Mouse (Mus musculus): Measurements from ENCODE around the gene Gzmk.
"Not testable (repeated sequence)": the region's sequence is repeated elsewhere in the genome, so short reads cannot be mapped to it uniquely, and the experiment has no call there.

Gzmk gene

DNA sequence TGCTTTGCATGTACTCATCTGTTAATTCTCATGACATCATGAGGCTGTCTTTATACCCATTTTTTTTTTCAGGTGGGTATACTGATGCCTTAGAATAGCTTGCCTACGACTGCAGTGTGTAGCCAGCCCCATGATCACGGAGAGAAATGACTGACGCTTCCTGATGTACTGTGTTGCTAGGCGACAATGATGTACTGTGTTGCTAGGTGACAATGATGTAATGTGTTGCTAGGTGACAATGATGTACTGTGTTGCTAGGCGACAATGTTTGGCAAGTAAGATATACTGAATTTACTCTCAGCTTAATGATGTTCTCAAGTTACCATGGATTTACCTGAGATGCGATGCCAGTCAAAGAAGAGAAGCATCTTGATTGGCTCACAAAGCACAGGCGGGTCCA is at the start of gene Gzmk:
Gzmk (minus strand) TSS at position 98 of the 400 bp plus-strand sequence.
- peak; percentile 67 to 88 for DNase-seq (ENCODE audit: low spot score in 2 of 2)

DNA sequence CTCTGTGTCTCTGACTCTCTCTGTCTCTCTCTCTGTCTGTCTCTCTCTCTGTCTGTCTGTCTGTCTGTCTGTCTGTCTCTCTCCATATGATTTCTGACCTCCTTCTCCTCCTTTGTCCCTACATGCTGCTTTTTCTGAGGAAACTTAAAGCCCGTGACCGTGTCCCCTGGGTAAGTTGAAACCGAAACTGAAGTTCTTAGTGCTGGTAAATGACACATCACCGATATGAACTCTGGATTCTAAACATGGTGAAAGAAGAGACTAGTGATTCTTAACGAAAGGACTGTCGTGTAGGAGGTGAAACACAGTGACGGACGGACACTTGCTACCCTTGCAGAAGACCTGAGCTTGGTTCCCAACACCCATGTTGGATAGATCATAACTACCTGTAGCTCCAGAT is 45.5 kb upstream of the Gzmk start:
- no peak for DNase-seq (ENCODE audit: low spot score in 2 of 2)

DNA sequence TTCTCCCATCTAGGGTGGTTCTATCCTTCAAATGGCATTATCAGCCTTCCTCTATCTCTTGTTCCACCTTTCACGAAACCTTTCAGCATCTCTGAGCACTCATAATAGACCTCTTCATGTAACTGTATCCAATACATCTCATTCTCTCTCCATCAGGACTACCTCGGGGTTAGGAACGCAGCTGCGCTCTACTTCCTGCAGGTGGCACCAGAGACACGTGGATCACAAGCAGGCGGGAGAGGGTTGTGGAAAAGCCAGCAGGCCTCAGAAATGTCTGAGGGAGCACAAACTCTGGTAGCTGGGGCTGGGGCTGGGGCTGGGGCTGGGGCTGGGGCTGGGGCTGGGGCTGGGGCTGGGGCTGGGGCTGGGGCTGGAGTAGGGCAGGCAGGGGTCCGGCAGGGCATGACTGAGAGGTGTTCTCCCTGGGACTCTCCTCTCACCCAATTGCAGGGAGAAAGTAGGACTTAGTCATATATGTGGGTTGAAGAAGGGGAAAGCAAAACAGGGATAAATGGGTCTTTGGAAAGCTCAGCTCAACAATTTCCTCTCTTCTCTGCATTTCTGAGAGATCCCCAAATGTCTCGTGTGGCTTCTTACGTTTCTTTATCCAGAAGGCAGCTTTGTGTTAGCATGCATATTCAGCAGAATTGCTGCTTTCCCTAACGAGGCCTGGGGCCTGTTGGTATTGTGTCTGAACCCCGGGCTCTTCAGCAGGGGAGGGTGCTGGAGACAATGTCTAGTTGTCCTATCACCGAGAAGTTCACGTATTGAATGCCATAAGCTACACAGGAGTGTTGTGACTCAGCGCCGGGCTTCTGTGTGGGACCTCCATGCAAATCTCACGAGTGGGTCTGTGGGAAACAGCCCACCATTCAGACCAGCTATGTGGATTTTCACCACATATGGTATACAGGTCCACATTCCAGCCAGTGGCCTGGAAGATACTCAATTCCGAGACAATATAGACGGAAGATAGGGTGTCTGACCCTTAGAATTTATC is 44.4 kb upstream of the Gzmk start:
- peak; percentile 88 to 90 for DNase-seq (ENCODE audit: low spot score in 2 of 2)

DNA sequence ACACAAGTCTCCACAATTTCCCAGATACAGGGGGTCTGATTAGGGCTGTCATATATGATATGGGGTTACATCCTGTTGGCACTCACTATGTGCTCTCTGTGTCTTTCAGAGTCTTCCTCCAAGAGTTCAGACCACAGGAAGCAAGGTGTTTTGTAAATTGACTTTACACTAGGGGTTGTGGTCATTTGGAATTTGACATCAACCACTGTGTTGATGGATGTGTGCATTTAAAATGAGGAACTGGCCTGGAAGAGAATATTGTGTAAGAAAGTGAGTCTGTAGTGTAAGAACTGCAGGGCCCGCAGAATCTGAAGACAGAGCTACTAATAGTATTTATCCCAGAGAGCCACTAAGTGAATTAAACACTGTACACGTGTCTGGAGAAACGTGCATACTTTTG is 41.5 kb upstream of the Gzmk start:
- DNase-seq (ENCODE audit: low spot score in 2 of 2): no peak

DNA sequence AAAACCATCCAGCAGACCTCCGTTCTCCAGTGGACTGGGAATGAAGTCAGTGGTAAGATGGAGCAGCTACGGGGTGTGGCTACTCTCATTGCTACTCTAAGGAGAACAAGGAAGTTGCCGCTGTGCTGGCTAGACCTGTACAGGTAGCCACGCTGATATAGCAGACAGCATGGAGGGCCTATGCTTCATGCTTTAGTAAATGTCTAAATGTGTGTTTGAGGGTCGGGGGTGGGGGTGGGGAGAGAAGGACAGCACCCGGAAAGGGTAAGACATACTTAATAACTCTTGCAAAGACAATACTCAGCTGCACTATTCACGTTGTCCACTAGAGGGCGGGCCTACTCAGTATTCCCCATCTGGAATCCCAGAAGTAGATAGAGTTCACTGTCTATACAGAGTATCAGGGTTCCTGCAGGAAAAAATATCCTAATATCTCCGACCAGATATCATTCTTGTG is 40.8 kb upstream of the Gzmk start:
- DNase-seq (ENCODE audit: low spot score in 2 of 2): peak; percentile 69 to 84

DNA sequence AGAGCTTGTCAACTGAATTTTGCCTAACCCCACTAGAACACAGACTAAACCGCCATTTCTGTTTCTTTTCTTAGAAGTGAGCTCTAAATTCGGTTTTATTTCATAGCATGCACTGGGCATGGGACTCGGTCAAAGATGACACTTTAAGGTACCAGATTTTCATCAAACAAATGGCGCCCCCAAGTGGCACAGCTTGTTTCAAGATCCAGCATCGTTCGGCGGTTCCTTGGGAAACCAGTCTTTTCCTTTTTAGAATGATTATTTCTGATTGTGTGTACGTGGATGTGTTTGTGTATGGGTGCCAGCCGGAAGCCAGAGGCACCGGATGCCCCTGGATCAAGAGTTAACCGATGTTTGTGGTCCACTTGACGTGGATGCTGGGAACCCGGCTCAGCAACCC is 39.5 kb upstream of the Gzmk start:
- DNase-seq (ENCODE audit: low spot score in 2 of 2): peak; percentile 50 to 75

DNA sequence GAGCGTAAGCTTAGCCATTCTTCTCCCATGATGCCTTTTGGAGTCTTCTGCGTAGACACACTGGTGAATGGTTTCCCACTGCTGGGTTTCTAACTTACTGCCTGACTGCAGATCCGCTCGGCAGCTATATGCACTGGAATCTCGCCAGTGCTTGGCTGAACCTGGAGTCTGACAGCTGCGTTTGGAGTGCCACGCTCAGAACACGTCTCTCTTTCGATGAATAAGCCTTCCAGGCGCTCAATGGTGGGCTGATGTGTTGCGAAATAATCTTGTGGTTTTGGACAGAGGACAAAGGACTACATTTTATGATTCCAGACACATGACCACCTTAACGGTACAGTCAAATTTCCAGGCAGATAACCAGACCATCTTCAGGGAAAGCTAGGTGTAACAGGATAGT is 37.1 kb upstream of the Gzmk start:
- DNase-seq (ENCODE audit: low spot score in 2 of 2): peak; percentile 75 to 78

DNA sequence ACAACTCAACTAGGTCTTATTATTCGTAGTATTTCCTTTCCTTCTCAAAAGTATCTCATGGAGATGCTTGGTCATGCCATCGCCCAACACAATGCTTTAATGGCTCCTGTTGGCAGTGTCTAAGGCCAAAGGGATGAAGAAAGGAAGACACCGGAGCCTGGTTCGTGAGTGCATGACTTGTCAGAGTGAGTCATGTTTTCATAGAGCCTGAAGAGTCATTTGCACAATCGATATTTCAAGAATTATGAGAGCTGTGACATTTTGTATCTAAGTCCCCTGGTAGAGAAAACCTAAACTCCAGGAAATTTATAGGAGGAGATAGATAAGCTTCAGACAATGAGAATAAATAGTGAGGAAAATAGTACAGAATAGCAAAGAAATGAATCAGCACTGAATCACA is 33.5 kb upstream of the Gzmk start:
- no peak for DNase-seq (ENCODE audit: low spot score in 2 of 2)

DNA sequence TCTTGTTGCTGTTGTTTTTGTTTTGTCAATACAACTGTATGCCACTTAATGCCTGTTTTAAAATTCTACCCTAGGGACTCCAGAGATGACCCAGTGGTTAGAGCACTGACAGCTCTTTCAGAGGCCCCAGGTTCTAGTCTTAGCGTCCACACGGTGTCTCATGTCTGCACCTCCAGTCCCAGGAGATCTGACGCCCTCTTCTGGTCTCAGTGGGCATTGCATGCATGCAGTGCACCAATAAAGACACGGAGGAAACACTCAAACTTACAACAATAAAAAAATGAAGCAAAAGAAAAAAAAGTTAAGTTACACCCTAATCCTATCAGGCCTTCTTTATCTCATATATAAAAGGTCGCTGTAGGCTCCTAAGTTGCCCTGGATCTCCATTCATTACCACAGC is 31.5 kb upstream of the Gzmk start:
- no peak for DNase-seq (ENCODE audit: low spot score in 2 of 2)

DNA sequence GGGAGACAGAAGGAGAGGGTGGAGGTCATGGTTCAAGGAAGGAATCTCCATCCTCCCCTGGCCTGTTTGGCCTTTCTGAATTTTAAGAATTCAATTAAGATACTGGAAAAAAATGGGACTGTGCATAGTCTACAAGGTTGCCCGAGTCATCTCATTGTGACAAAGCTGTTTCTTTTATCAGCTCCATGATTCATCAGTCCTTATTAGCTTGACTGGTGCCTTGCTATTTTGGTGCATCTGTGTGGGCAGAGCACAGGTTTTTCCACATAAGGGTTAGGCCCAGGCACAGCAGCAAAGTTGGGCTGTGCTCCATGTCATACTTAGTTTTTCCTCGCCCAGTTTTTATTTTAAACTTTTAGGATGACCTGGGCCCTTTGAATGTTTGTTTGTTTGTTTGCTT is 31.1 kb upstream of the Gzmk start:
- no peak for DNase-seq (ENCODE audit: low spot score in 2 of 2)

DNA sequence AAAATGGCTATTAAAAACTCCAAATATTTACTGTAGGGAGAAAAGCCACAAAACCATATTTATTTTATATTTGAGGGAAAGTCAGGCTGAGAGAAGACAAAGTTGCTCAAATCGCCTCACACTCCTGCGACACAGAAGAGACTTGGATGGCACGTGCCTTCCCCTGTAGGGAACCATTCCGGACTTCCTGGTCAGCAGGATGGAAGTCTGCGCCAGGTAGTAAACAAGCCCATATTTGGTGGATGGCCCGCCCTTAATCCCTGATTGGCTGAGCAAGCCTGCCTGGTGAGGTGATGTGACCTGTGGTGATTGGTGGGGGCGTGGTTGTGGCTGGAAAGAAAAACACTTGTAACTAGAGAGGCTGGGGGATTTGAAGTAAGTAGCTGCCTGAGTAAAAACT is 26.9 kb upstream of the Gzmk start:
- not testable (repeated sequence) for DNase-seq (ENCODE audit: low spot score in 2 of 2)

DNA sequence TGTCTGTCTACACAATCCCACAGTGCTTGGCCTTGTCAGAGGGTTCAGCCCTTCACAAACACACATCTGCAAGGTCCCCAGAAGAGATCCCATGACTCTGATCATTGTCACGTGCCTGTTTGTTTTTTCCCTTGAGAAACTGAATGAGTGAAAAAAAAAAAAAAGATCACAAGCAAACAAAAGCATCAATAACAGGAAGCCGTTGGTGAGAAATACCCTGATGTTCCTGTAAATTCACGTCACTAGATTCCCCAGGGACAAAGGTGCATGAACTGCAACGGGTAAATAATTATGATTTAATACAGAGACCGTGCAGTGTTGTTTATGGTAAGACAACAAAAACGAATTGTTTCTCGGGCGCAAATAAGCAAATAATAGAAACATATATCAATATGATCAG is 19.3 kb upstream of the Gzmk start:
- no peak for DNase-seq (ENCODE audit: low spot score in 2 of 2)

DNA sequence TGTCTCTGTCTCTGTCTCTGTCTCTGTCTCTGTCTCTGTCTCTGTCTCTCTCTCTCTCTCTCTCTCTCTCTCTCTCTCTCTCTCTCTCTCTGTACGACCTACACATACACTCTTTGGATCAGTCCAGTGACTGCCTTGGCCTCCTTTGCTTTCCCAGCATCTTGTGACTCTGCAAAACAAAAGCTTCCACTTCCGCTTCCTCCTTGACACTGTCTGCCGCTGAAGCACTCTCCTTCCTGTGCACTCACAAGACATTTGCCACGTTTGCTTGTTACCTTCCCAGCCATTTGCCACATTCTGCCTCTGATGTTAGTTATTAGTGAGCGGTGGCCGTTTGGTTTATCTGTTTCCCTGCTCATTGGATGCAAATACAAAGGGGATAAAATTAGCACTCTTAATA is 16.4 kb upstream of the Gzmk start:
- no peak for DNase-seq (ENCODE audit: low spot score in 2 of 2)

DNA sequence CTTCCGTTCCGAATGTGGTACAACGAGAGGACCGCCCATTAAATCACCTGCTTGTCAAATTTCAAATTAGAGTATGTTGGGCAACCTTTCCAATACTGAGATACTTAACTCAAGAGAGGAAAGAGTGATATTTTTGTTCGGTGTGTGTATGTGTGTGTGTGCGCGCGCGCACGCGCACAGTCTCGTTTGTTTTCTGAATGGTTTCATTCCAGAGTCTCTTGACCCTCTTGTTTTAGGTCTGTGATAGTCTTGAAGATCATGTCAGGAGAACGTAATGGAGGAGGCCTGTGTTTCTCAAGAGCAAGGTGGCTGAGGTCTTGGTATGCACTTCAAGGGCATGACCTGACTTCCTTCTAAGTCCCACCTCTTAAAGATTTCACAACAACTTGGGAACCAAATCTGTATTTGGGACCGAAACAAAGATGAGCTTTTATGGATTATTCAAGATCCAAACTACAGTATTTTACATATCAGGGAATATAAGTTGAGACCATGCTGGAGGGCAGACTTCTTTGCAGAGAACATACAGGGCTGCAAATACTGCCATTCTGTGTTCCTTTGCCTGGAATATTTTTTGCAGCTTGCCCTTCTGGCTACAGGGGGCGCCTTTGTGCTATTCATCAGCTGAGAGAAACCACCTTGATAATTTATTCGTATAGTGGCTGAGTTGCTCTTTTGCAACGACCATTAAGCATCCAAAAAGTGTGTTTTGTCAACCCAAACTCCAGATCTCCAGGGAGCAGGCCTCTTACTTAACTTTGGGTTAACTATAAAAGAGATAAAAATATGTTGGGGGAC is 2.2 kb upstream of the Gzmk start:
- peak in 1 of 2 experiments; percentile 29 for DNase-seq (ENCODE audit: low spot score in 2 of 2)

DNA sequence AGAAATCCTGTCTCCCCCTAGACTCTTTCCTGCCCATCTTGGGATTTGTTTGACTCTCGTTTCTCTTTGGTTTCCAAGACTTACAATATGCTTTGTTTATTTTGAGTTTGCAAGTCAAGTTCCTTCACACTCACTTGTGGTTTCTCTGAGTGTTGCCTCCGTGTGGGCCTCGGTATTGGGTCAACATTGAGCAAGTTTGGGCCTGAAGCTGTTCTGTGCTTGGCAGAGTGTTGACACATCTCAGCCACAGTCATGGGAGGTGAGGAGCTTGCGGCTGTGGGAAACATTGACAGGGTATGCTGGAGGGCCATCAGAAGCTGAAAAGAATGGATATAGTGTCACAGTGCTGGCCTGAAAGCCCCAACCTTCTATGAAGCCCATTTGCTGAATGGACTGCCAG is 1.4 kb upstream of the Gzmk start:
- DNase-seq (ENCODE audit: low spot score in 2 of 2): no peak

DNA sequence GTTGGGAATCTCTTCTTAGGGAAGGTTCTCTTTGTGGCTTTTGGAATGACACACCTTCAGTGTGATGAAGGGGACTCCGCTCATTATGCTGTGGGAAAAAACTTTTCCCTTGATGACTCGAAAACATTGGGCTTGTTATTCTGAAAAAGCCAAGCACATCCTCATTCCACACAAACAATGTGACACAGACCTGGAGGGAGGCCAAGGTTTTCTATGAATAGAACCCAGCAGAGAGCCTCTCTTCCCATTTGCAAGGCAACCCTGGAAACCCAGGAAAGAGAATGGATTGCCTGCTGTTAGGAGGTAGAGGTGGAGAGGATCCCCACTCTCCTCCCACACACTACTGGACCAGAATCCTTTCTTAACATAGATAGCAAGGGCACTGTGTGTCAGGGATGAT is 1.6 kb downstream of the Gzmk start:
- DNase-seq (ENCODE audit: low spot score in 2 of 2): peak; percentile 66

DNA sequence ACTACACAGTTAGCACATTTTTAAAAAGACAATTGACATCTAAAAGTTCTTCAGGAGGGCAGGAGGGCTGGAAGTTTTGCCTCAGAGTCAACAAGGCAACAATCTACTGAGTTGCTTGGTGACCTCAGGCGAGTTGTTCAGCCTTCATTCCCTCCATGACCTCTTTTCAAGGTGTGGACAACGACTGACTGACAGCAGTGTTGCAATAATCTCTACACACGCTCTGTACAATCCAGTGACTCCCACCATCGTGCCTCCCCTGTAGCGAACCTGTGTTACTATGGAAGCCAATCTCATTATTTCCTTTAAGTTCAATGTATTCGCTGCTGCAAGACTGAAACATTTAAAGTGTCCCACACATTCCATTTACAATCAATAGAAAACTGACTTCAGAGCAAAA is 3.9 kb downstream of the Gzmk start:
- DNase-seq (ENCODE audit: low spot score in 2 of 2): no peak

DNA sequence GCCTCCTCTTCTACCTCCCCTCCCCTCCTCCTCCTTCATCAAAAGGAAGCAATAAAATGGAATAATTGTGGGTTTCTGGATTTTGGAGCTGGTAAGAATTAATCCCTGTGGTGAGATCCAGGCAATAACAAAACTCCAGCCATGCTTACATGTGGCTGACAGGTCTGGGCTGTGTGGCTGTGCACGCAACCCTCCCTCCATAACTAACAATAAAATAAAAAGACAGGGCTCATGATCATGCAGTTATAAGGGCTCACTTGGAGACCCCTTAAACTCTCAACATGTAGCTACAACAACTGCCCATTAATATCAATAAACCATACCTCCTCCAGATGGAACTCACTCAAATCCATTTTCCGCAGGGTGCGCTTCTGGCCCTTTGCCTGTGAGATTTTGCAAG is 11.8 kb downstream of the Gzmk start:
- DNase-seq (ENCODE audit: low spot score in 2 of 2): no peak

DNA sequence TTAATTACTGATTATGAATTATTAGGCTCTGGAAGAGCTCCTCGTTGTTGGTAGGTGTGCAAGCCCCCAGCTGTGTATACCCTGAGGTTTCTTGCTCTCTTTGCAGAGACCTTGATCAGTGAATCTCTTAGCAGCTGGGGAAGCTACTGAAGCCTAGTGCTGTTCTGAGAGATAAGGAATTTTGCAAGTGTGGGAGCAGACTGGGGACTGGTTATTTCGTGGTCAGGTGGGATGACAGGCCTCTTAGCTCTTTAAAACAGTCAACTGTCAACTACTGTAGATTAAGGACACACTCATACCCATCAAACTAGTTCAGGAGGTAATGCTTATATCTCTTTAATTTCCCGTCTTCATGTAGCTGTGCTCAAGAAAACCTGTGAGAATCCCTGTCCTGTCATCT is 13.3 kb downstream of the Gzmk start:
- no peak for DNase-seq (ENCODE audit: low spot score in 2 of 2)

DNA sequence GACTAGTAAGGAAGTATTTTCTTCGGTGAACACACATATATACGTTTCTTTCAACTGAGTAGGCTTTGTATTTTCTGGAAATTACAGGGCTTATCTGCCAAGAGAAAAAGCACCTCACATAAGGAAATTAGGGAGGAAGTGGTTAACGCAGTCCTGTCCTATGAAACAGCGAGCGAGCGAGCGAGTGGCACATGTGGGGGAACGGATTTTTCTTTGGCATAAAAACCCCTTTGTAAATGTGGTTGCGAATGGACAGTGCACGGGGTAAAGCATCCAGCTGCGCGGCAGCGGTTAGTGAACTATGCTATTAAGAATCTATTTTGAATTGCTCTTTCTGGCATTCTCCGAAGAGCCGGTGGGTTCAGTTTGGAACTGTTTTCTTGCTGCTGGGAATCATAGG is 14.4 kb downstream of the Gzmk start:
- no peak for DNase-seq (ENCODE audit: low spot score in 2 of 2)

DNA sequence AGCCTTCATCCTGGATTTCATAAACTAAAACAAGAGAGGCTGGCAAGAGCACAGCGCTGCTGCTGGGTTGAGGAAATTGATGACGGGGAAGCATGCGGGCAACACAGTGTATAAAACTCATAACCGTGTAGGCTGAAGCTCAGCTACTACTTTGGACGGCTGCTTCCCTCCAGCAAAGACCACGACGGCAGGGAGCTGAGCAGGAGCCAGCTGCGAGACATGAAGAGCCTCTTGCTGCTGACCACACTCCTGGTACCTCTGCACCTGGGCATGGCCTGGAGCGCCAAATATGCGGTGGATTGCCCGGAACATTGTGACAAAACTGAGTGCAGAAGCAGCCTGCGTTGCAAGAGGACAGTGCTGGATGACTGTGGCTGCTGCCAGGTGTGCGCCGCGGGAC is 16.1 kb downstream of the Gzmk start, which contains the start of gene Esm1:
Esm1 (plus strand) TSS at position 36 of the 400 bp plus-strand sequence.
- DNase-seq (ENCODE audit: low spot score in 2 of 2): no peak

DNA sequence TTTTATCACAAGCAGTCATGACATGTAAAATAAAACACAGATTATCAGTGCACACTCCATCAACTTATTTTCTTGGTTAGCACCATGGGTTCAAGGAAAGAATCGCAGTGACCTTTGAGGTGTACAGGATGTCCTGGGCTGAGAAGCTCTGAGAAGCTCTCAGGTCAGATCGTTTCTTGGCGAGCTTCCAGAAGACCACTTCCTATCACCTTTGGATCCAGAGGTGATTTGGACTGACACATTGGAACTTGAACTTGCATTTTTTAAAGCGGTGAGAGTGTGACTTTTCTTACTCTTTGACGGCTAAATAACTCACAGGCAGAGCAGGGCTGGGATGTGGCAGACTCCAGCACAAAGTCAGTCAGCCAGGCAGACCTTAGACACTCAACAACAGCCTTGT is 20.4 kb downstream of the Gzmk start:
- DNase-seq (ENCODE audit: low spot score in 2 of 2): no peak

DNA sequence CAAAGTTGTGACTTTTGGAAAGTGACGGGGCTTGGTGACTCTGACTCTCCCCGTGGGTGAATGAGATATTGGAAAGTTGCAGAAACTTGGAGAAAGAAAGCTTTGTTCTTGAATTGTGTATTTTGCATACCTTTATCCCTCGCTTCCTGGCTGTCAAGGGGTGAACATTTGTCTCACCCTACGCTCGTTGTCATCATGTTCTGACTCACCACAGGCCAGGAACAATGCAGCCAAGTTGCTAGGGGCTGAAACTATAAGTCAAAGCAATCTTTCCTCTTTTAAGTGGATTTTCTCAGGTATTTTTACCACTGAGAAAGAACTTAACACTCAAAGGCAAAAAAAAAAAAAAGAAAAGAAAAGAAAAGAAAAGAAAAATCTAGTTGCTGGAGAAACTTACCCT is 22.6 kb downstream of the Gzmk start:
- DNase-seq (ENCODE audit: low spot score in 2 of 2): no peak

Data from right cerebral cortex, postnatal 10 days (tissue).